Mouse (Mus musculus) small intestine, adult 2 months (tissue): ENCODE measurements around the gene Dph5. TPM values are rescaled to one million over a fixed set of nuclear protein-coding genes. Genes with fewer than 3 reads are reported as not detected.

Experiments used
- H3K27ac ChIP-seq: fragments of 200-500 bp; 2 replicates; pipeline ENCODE4 v1.5.1; 2012; ENCODE audit warnings: low read depth, low read length, control low read depth, inconsistent platforms; ENCODE audit not compliant: insufficient read depth
- H3K27me3 ChIP-seq: fragments of 200-500 bp; 2 replicates; pipeline ENCODE4 v1.6.1; 2012; ENCODE audit warnings: mild to moderate bottlenecking, moderate library complexity, low read length, inconsistent platforms; ENCODE audit not compliant: control insufficient read depth, insufficient read depth
- H3K36me3 ChIP-seq: fragments of 200-500 bp; 2 replicates; pipeline ENCODE4 v1.6.1; 2012; ENCODE audit warnings: mild to moderate bottlenecking, low read length, control low read depth, inconsistent platforms; ENCODE audit not compliant: control insufficient read depth, insufficient read depth
- H3K4me1 ChIP-seq: fragments of 200-500 bp; 2 replicates; pipeline ENCODE4 v1.6.1; 2012; ENCODE audit warnings: low read length, inconsistent platforms, mixed read lengths; ENCODE audit not compliant: control insufficient read depth, insufficient read depth, insufficient read length
- H3K4me3 ChIP-seq: fragments of 200-500 bp; 2 replicates; pipeline ENCODE4 v1.5.1; 2012; ENCODE audit warnings: low read depth, mild to moderate bottlenecking, control low read depth, inconsistent platforms, low read length, moderate library complexity
- CTCF ChIP-seq: fragments of 200-500 bp; IDR thresholded peaks from 2 replicates; pipeline ENCODE4 v1.5.1; 2012; ENCODE audit warnings: low read depth, mild to moderate bottlenecking, control low read depth, inconsistent platforms, low read length, moderate library complexity, mixed read lengths; ENCODE audit not compliant: insufficient replicate concordance, insufficient read length; ENCODE audit errors: extremely low read depth
- POLR2A ChIP-seq: fragments of 200-500 bp; IDR thresholded peaks from 2 replicates; pipeline ENCODE4 v1.6.1; 2012; ENCODE audit warnings: low read depth, mild to moderate bottlenecking, control low read depth, inconsistent platforms, low read length, moderate library complexity
- WGBS: fragments of 180-500 bp; shearing (Covaris S2); methylation state at CpG from one replicate; pipeline ENCODE4 v1.1.7; 2018; 5-methylcytosine and 5-hydroxymethylcytosine counted together
- polyA plus RNA-seq: library from polyadenylated mRNA; depleted of rRNA; stranded (reverse); fragments of >200 nt; gene quantifications from 2 replicates; pipeline ENCODE4 v1.2.3, GENCODE M21; 2012

Gene Dph5
- polyA plus RNA-seq, 1 experiment: 0.94 TPM

- Histone ChIP-seq H3K4me1 (no peaks in the 10 kb centered on the region), H3K27ac (no peak overlapping the region), H3K36me3 (no peaks in the 10 kb centered on the region), H3K4me3 (no peak overlapping the region), H3K27me3 (no peaks in the 10 kb centered on the region)
- no peak for TF ChIP-seq CTCF
- no peak for TF ChIP-seq POLR2A
- 58% methylated on average over 1 of the region's 1 CpGs for WGBS
These were observed 19.7 kb upstream of the Dph5 start for GRCm38 (mm10) chr3:115867901-115868300.

DNA sequence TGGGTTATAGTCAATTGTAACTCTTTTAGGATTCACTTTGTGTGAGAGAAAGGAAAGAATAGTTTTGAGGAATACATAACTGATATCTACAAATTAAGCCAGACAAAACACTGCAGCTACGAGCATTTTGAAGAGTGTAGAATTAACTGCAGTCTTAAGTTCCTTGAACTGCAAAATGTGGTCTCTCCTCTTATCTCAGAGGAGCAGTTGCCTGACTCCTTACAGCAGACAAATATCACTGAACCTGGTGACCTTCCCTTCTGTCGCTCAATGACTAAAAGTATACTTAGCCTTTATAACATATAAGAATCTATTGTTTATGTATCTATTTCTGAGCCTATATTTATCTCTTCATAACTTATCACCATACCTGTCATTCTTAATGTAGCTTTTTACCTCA lies 18.3 kb upstream of the Dph5 start:
- H3K27ac ChIP-seq: no peak overlapping the region
- WGBS: 37% methylated on average over 2 of the region's 2 CpGs
- no peak for TF ChIP-seq POLR2A
- TF ChIP-seq CTCF: no peak
- H3K36me3 ChIP-seq: no peaks in the 10 kb centered on the region
- no peaks in the 10 kb centered on the region for H3K4me1 ChIP-seq
- no peaks in the 10 kb centered on the region for H3K27me3 ChIP-seq
- no peak overlapping the region for H3K4me3 ChIP-seq

GRCm38 (mm10) chr3:115875551-115875950 lies 12.1 kb upstream of the Dph5 start:
- no peaks in the 10 kb centered on the region for H3K4me1 ChIP-seq
- no peak for TF ChIP-seq CTCF
- TF ChIP-seq POLR2A: no peak
- WGBS: 33% methylated on average over 6 of the region's 6 CpGs

GRCm38 (mm10) chr3:115877133-115877532 lies 10.5 kb upstream of the Dph5 start:
- H3K27ac ChIP-seq: no peak overlapping the region
- H3K4me3 ChIP-seq: no peak overlapping the region
- H3K27me3 ChIP-seq: no peaks in the 10 kb centered on the region
- TF ChIP-seq CTCF: no peak
- no peak for TF ChIP-seq POLR2A
- WGBS: 86% methylated on average over 1 of the region's 1 CpGs
- no peaks in the 10 kb centered on the region for H3K4me1 ChIP-seq
- H3K36me3 ChIP-seq: no peaks in the 10 kb centered on the region

More at GRCm38 (mm10) chr3:115875551-115875950, 12.1 kb upstream of the Dph5 start:
- Histone ChIP-seq H3K27ac (no peak overlapping the region), H3K4me3 (no peak overlapping the region), H3K36me3 (no peaks in the 10 kb centered on the region), H3K27me3 (no peaks in the 10 kb centered on the region)

DNA sequence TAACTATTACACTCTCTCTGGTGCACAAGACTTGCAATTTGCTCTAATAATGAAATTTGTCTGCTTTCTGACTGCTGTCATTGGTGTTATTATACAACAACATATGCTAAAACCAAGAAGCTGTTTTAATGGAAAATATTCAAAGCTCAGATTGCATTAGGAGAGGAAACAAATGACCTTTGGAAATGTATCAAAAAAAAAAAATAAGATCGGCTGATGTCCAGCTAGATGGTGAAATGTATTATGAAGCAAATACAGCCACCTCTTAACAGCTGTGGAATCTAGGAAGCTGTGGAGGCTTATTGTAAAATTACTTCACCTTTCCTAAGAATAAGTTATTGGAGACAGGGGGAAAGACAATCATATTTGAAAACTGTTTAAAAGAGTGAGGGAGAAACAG lies 3.6 kb upstream of the Dph5 start:
- Histone ChIP-seq H3K4me3 (no peak overlapping the region), H3K27ac (no peak overlapping the region), H3K36me3 (no peaks in the 10 kb centered on the region), H3K4me1 (0 out of 2 replicates have a peak, but pooled peaks cover 2% of the 10 kb centered on the region), H3K27me3 (no peaks in the 10 kb centered on the region)
- 83% methylated on average over 1 of the region's 1 CpGs for WGBS
- TF ChIP-seq POLR2A (no peak), CTCF (no peak)

DNA sequence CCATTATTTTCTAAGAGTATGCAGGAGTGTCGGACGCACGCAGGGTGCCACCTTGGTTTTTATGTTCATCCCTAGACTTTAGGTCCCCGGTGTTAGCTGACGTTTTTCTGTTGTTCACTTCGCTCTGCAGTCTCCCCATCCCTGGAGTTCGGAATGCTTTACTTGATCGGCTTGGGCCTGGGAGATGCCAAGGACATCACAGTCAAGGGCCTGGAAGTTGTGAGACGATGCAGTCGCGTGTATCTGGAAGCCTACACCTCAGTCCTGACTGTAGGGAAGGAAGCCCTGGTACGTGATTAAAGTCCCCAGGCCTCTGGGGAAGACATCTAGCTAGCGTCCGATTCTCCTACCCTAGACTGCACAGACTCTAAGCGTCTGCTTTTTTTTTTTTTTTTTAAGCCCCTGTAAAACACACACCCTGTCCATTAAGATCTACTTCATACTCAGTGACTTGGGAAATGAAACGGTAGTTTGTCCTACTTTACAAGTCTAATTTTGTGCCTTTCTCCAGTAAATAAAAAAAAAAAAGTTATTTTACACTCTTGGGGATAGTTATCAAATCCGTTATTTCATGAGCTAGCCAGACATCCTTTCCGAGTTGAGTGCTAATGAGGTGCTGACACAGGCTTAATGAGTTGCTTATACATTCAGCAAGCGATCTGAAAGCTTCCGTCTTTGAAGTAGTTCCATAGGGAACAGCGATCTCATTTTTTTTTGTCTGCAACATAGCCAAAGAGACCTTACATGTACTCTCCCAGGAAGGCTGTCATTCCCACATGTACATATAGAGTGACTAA lies 871 bp downstream of the Dph5 start:
- TF ChIP-seq CTCF (no peak), POLR2A (no peak)
- Histone ChIP-seq H3K36me3 (peaks cover 5% of the 10 kb centered on the region; the same call in 1 of the 2 replicates), H3K27ac (no peak overlapping the region), H3K4me1 (0 out of 2 replicates have a peak, but pooled peaks cover 2% of the 10 kb centered on the region), H3K27me3 (no peaks in the 10 kb centered on the region), H3K4me3 (peak overlapping the region; percentile 80)
- 2% methylated on average over 21 of the region's 21 CpGs for WGBS

GRCm38 (mm10) chr3:115892341-115892740 lies 4.7 kb downstream of the Dph5 start:
- 59% methylated on average over 4 of the region's 4 CpGs for WGBS
- no peak overlapping the region for H3K27ac ChIP-seq
- H3K4me1 ChIP-seq: 0 out of 2 replicates have a peak, but pooled peaks cover 2% of the 10 kb centered on the region
- peaks cover 13% of the 10 kb centered on the region for H3K36me3 ChIP-seq
- no peak overlapping the region for H3K4me3 ChIP-seq
- H3K27me3 ChIP-seq: no peaks in the 10 kb centered on the region
- no peak for TF ChIP-seq POLR2A
- TF ChIP-seq CTCF: no peak

GRCm38 (mm10) chr3:115893166-115893565 lies 5.5 kb downstream of the Dph5 start:
- H3K27me3 ChIP-seq: no peaks in the 10 kb centered on the region
- TF ChIP-seq CTCF: no peak
- no peak for TF ChIP-seq POLR2A
- no peak overlapping the region for H3K27ac ChIP-seq
- H3K36me3 ChIP-seq: peaks cover 13% of the 10 kb centered on the region
- 93% methylated on average over 2 of the region's 2 CpGs for WGBS
- no peak overlapping the region for H3K4me3 ChIP-seq
- H3K4me1 ChIP-seq: 0 out of 2 replicates have a peak, but pooled peaks cover 2% of the 10 kb centered on the region
